Mouse (Mus musculus): Measurements from ENCODE around the gene Vwa5b1.

- TF ChIP-seq CTCF (conservative IDR thresholded peaks at IDR 0.05; ENCODE audit: low read length) (no peak), POU5F1 (IDR thresholded peaks at IDR 0.05; ENCODE audit: borderline replicate concordance, low read length) (no peak)
Measured at GRCm38 (mm10) chr4:138538084-138538449, 97.6 kb downstream of the Vwa5b1 start.
